Mouse (Mus musculus) heart, postnatal 10 days (tissue): ENCODE measurements at regions not wholly inside any gene's neighbourhood (a gene's known extent, or its start where the extent isn't known, plus 50 kb on each side); places are given as distances from the start of the nearest gene placed in this dataset.

Experiments
- DNase-seq, 2 experiments: peaks; one replicate each; pipeline ENCODE4 v3.0.0; 2021
- intact Hi-C: fragments of 180-260 bp; cut with DNase I; formaldehyde crosslinking; loops from one replicate; pipeline ENCODE4 v1.15.1; 2025

DNA sequence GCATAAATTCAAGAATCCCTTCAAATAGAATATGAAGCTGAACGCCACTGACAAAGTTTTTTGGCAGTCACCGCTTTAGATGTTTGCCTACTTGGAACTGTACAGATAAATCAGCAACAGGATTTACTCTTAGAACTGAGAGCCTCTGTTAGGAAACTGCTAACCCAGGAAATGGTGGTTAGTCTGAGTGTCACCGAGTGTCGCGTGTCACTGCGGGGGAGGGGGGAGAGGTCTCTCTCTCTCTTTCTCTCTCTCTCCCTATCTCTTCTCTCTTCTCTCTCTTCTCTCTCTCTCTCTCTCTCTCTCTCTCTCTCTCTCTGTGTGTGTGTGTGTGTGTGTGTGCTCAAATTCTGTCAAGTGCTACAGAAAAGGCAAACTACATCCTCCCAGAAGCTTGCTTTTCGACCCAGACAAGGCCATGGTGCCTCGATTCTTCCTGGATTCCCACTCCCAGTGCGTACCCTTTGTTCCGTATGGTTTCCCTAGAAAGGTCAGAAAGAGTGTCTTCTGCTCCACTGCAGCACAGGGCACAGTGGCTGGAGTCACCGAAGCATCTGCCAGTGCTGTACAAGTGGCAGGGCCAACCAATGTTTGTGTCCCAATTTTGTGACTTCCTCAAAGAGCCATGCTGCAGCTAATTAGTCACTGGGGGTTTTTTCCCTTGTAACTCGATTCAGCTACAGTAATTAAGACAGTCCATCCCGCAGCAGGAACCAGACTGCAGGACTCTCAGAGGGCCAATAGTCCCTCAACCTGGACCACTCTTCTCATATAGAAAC, 87.0 kb downstream of the Cog6 start:
- intact Hi-C loops: no loop called here
- no peak for DNase-seq

DNA sequence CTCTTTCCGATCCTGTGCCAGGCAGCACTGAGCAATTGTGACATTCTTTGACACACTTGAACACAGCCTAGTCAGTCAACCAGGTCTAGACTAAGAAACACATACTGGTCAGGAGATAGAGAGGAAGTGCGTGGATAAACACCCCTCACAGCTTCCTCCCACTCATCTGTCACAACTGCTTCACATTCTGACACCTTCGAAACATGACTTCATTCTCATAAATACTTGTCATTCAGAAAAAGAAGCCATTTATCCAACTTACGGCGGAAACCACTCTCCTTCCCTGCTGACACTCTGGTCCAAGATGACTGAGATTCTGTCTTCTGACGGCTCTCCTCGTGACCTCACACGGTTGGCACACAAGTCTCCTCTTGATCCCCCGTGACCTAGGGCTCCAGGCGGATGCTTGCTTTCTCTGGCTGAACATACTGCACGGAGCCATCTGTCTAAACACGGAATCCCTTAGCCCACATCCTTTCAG, 89.6 kb downstream of the Cog6 start:
- intact Hi-C loops: no loop called here

DNA sequence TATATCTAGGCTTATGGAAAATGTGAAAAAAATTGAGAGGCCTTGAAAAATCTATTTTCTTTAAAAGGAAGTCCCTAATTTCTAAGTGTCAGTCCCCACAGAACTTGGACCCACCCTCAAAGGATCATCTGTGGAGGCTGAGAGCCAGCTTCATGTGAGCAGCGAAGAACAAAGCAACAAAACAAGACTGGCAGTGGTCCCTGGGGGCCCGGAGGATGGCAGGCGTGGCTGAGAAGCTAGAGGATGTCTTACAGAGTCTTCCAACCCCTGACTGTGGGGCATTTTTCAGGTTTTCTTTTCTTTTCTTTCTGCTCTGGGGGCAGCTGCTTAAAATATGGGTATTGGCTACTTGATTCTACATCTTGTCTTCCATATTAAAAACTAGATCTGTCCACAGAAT, 90.5 kb downstream of the Cog6 start:
- intact Hi-C loops: no loop called here
- DNase-seq: no peak

More for the DNA sequence above, 89.6 kb downstream of the Cog6 start:
- no peak for DNase-seq

DNA sequence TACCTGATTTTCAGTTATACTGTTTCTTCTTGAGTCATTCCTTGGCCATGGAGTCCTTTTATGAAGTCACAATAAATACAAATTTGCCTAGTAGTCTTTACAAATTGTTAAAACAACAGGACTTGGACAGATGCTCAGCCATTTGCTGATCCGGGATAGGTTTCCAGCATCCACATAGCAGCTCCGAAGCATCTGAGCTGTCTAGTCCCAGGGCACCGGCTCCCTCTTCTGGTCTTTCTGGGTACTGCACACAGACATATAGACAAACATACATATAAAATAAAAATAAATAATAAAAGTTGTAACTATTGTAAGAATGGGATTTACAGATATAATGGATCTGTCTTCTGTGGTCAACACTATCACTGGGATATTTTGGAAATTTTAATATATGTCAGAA, 91.8 kb downstream of the Cog6 start:
- DNase-seq: peak in 1 of 2 experiments; percentile 26
- intact Hi-C loops: no loop called here

DNA sequence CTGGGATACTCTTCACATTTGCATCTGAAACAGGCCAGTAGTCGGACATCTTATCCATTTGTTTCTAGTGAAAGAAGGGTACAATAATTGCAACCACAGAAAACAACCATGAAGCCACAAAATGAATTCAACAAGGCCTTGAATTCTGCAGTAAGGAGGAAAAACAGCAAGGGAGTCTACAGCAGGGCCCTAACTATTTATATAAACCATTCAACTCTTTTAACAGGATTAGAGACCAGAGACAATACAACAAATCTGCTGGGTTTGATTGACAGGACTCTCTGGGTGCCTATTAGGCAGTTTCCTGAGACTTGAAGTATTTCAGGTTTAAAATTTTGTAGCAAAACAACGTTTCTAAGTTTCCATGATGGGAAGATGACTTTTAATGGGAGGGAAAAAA, 92.4 kb downstream of the Cog6 start:
- no peak for DNase-seq
- intact Hi-C loops: no loop called here

DNA sequence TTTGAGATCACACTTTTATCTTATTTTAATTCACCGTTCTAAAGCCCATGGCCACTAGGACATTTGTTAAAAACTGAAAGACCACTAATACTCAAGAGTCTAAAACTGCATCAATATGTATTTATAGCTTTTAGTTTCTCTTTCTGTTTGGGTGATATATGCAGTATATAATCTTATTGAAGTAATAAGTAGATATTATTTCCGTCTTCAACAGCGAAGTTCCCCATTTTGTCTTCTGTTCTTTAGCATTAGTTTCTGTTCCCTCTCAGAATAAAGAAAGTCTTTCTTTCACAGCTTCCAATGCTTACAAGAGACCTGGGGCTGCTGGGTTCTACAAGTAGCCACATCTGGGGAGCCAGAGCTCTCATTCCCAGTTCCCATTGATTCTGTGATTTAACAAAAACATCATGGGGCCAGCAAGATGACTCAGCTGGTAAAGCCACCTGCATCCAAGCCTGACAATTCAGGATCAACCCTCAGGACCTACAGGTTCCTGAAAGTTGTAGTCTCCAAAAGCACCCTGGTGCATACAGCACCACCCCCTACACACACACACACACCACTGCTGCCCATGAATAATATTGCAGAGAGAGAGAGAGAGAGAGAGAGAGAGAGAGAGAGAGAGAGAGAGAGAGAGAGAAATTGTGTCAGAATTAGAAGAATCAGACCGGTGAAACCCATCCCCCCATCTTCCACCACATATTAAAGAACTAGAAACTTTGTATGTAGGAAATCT, 93.0 kb downstream of the Cog6 start:
- no peak for DNase-seq
- intact Hi-C loops: no loop called here

DNA sequence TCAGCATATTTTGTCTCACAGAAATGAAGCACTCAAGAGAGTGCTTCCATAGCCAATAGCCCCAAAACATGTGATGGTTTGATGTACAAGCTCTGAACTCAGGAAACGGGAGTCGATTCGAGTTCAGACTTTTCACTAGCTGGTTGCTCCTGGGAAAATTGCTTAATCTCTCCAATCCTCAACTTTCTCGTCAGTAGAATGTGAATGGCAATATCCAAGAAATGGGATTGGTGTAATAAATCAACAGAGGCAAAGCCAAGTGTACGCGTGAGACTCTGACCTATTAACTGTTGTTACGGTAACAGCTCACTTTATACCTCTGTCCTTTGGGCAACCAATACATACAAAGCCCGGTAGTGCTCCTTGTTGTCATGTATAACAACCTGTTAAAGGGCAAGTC, 94.6 kb downstream of the Cog6 start:
- intact Hi-C loops: no loop called here
- DNase-seq: no peak

DNA sequence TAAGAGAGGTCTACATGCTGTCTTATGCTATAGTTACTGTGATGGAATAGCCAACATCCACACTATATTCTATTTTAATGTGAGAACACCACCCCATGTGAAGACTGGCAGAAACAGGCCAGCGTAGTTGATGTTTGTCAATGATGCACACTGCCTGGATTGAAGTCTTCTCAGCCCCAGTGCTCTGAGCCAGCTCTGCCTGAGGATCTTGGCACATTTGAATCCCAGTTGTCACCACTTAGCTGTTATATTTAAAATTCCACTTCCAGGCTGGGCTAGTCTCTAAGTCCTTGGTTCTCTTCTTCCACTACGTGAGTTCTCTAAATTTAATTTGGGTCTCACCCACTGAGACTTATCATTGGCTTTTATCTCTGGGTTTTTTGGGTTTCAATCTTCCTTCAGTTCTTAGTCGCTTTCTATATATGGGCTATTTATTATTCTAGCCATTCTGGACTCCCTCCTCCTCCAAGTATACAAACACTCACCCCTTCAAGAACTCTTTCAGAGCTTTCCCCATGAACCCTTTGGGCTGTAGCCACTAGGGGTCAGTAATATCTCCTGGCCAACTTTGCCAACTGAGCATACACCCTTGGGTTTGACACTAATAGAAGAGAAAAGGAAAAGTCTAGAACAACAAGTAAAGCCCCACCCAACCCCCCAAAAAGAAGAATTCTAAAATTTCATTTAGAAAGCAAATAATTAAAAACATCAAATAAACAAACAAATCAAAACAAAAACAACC, 110.0 kb downstream of the Cog6 start:
- intact Hi-C loops: loop anchor here (5.0 kb wide), 1 partner anchor 65 kb away; no protein-coding TSS in a partner anchor
- DNase-seq: peak; percentile 46 to 50

DNA sequence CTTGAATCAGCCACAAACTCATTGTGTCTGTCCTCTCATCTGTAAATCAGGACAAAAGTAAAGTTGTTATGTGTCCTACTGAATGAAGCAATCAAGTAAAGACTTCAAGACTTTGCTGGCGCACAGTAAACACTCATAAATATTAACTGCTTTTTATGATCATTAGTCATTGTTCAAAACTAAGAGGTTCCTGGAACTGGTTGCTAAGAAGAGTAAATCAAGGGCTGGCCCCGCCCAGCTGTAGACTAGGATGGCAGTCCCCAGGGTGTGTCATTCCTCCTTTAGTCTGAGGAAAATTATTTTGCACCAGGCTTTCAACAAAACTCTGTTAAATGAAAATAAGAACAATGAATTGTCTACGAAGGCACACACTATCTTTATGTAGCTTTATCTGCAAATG, 113.0 kb downstream of the Cog6 start:
- DNase-seq: no peak
- intact Hi-C loops: loop anchor here (5.0 kb wide), 1 partner anchor 48 kb away; no protein-coding TSS in a partner anchor

DNA sequence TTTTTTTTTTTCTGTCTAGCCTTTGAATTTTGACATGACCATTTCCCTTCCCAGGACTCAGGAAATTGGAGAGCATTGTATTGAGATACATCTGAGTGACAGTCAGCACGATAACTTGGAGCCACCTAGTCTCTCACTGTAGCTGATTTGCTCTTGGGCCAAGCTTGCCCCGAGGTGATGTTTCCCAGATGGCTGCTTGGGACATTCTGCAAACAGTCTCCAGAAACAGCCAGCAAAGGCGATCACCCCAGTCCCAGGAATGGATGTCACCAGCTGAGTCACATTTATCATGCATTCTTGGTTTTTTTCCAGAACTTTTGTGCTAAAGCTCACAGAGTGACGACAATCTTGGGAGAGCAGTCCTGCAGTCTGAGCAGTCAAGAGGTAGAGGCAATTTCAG, 119.4 kb downstream of the Cog6 start:
- intact Hi-C loops: no loop called here
- DNase-seq: peak; percentile 76 to 82

DNA sequence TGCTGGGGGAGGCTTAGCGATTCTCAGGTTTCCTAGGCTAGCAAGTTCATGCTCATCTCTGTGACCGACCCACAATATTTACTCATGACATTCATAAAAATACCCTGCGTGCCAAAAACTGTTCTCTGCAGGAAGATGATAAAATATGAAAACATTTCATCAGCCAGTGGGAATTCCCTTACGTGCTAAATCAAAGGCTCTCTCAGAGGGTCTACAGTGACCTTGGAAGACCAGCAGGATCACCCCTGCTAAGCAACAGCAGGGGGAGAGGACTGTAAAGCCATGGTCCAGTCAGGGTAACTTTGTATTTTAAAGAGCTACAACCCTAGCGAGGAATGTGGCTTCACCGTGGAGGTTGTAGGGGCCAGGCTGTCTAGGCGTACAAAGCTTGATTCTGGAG, 120.6 kb downstream of the Cog6 start:
- no peak for DNase-seq
- intact Hi-C loops: no loop called here

DNA sequence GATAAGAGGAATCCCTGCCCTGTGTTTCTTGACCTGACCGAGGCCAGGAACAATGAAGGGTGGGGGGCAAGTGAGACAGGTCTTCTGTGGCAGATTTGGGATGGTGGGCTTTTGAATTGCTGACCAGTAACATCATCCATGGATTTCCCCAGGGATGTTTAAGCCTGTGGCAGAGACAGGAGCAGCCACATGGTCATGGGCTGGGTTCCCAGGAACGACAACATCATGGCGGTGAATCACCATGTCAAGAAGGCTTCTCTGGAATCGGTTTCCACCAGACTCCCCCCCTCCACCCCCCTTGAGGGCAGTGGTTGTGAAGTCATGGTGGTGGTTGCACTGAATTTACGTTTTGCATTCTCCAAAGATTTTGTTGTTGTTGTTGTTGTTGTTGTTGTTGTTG, 121.3 kb downstream of the Cog6 start:
- DNase-seq: no peak
- intact Hi-C loops: no loop called here

DNA sequence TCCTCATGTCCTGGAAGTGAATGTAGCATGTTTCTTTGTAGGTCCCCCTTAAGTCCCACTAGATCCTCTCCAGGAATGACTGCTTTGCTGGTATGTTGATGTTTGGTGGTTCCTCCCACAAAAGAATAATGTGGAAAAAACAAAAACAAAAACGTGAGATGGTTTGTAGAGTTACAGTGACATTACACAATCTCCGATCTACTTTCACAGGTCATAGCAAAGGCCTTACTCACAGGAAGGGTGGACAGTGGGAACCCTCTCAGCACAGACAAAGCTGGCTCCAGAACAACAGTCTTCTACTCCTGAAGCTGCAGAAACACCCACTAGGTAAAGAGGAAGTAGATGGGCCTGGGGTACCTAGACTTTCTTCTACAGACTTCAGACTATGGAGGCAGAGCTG, 122.2 kb downstream of the Cog6 start:
- intact Hi-C loops: no loop called here
- no peak for DNase-seq

DNA sequence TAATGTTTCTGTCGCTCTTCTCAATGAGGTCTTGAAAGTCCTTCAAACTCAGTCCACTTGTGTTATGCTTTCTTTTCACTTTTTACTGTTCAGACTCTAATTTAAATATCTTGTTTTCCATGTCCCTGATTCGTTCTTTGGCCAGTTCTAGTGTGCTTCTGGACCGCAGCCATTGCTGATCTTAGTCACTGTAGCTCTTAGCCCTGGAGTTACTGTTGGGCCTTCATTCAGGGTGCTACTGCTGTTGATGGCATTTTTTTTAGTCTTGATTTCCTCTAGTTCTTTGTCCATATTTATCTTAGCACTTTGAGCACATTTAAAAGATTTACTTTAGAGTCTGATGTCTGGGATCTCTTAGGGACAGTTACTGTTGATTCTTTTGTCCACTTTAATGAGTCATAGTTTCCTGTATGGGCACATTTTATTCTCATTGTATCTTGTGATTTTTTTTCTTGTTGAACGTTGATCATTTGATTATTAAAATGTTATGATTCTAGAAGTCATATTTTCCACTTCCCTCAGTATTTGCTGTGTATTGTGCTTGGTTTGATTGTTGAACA, 127.8 kb downstream of the Cog6 start:
- intact Hi-C loops: no loop called here
- DNase-seq: peak; percentile 39 to 50

DNA sequence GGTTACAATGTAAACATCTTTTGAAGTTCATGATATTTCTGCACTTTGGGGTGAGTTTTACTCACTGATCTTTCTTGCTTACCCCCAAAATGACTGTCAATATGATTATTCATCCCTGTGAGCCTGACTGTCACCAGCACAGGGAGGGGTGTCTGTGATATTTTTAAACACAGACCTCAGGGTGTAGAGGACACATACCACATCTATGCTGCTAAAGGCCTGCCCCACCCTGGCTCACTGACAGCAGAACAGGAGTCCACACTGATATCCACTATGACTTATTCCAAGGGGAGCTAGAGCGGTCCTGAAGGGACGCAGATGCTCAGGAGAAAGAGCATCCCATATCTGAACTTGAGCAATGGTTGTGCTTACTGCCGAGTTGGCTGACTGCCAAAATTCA, 135.1 kb downstream of the Cog6 start:
- intact Hi-C loops: no loop called here
- DNase-seq: peak; percentile 58 to 61

DNA sequence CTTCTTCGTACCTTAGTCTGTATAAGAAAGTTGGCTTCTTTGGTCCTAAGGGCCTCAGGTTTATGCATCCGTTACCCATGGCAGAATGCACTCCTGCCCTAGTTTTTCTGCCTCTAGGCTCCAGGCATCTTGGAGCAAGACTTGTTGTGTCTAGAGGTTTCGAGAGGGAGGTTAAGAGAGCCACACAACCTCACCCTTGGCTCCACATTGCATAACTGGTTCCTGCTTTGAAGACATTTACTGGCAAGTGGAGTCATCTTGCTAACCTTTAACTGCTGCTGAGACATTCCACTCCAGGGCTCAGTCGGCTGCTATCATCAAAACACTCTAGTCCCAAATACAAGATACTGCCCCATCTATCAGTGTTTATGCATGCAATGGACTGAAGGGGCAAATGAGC, 135.9 kb downstream of the Cog6 start:
- no peak for DNase-seq

DNA sequence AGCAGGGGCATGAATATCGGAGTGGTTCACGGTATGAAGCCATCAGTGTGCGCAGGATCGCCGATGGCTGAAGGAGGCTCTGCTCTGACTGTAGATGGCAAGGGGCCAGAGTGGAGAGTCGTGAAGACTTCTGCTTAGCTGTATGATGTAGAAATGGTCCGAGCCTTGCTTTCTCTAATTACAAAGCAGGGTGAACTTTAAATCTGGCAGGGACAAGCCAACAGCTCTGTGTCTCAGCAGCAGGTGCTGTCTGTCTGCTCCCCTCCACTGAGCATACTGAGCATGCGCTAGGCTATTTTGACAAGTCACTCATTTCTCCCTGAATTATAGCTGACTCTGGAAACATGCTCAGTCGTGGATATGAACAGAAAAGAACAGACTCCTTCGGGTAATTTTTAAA, 137.3 kb downstream of the Cog6 start:
- intact Hi-C loops: no loop called here
- no peak for DNase-seq

More for the DNA sequence above, 135.9 kb downstream of the Cog6 start:
- intact Hi-C loops: no loop called here

DNA sequence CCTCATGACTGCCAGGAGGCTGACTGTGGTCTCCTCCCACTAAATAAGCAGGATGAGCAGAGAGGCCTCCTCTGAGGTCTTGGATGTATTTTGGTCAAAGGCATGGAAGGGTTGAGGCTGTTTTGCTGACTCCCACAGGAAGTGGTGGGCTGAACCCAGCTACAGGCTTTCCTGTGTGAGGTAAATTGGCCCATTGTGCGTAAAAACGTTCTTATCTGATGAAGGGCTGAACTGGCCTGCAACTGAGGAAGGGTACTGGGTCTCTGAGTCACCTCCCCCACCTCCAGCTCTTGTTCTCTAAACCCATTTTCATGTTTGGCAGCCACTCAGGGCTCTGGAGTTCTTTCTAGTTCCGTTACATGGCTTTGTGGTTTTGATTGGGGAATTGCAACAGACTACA, 138.7 kb downstream of the Cog6 start:
- peak in 1 of 2 experiments; percentile 21 for DNase-seq
- intact Hi-C loops: no loop called here

DNA sequence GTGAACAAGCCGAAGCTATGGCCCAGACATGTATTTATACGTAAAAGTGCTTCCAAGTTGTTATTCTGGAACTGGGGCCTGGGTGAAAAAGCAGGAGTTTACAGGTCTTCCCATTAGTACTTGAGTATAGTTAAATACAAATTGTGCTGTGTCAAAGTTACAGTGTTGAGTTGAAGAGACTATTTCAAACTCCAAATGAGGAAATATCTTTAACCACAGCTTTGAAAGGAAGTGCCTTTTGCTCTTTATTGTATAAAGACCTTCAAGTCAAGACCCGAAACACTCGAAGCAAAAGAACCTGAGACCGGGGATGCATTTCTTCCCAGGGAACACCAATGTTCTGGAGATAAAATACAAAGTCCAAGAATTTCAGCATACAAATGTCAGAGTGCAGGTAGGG, 144.8 kb downstream of the Cog6 start:
- intact Hi-C loops: no loop called here
- no peak for DNase-seq

DNA sequence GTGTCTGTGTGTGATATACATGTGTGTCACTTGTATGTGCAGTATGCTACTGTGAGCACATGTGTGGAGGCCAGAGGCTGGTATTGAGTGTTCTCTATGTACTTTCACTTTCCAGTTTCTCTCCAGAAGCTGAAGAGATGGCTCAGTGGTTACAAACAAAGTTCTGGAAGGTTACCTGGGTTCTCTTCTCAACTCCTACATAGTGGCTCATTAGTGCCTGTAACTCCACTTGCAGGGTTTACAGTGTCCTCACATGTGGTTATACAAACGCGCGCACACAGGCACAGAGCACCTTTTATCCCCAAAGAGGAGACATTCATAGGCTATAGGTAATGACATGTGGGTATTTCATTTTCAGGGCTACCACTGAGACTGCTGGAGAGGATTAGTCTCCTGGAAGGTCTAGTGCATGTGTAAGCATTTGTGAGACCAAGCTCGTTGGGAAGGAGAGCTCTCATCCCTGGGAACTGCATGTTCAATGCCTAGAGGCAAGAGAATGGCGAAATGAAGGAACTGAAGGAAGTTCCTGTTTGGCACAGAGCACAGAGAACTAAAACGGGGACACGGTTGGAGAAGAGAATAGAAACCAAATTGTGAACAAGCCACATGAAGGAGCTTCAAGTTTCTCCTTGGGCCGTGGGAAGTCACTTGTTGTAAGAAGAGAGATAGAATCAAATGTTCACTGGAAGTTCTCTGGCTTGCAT, 153.7 kb downstream of the Cog6 start:
- intact Hi-C loops: no loop called here
- DNase-seq: no peak
